Mouse (Mus musculus) olfactory bulb, adult 2 months (tissue): ENCODE data around the gene Mrpl33.

Source experiments
- CTCF ChIP-seq: fragments of 200-500 bp; IDR thresholded peaks from 2 replicates; pipeline ENCODE4 v1.5.1; 2012; ENCODE audit warnings: low read depth, mild to moderate bottlenecking, low read length, moderate library complexity; ENCODE audit not compliant: insufficient read depth
- POLR2A ChIP-seq: fragments of 200-500 bp; IDR thresholded peaks from 2 replicates; pipeline ENCODE4 v1.6.1; 2012; ENCODE audit warnings: mild to moderate bottlenecking, low read depth, low read length, moderate library complexity; ENCODE audit not compliant: insufficient read depth

DNA sequence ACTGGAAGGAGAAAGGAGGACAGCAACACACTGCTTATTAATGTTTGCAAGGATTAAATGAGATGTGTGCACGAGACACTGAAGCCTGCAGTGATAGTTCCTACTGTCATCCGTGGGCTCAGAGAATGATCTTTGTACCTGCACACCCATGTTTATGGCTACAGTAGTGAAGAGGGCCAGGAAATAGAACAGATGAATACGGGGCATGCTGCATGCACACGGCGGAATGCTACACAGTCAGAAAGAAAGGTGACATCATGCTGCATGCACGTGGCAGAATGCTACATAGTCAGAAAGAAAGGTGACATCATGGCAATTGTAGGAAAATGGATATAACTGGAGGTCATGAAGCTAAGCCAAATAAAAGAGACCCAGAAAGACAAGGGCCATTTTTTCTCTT lies 49.8 kb downstream of the Mrpl33 start:
- TF ChIP-seq POLR2A (no peak), CTCF (no peak)
